In the genomic region with DNA sequence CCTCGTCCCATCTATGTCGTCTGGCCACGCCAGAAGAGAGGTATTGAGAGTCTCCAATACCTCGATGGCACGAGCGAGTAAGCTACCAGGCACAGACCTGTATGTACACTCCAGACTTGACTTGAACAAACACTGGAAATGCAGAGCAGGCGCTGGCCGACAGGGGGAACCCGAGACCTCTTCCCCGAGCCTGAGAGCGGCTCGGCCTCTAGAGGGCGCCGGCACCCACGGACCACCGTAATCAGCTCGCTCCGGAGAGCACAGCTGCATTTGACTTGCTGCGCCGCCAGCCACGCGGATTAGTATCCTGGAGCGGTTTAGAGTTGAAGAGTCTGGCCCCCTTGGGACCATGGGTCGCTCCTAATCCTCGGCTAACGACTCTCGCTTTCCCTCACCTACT, we compare ENCODE assay signal across 8 mouse cellular contexts. TPM values are rescaled to one million over a fixed set of nuclear protein-coding genes. Genes with fewer than 3 reads are reported as not detected.
A peak's percentile ranks its signal among the peaks of the same experiment; 100 is the strongest.
DNase-seq lines count a peak whose midpoint lies in the region; ATAC-seq and TF ChIP-seq lines count a peak whose summit lies in the region.

No protein-coding gene starts in this region.

- peaks cover 84% of the 10 kb centered on the region for H3K4me1 ChIP-seq in heart, embryonic 13.5 days
- H3K4me1 ChIP-seq in liver, embryonic 11.5 days (replicated peaks; ENCODE audit: control insufficient read depth, insufficient read depth, low read length) = peaks cover 72% of the 10 kb centered on the region

- peak; percentile 92 for DNase-seq in CD4-positive helper T cell, adult 2 months (ENCODE audit: low read depth, low spot score)
- peak; percentile 95 for DNase-seq in brain, adult 2 months (ENCODE audit: low read depth, low spot score)
- peak; percentile 96 for DNase-seq in kidney, postnatal 10 days
- peak; percentile 95 for DNase-seq in liver, embryonic 11.5 days (ENCODE audit: low spot score)
- DNase-seq in spleen, postnatal 4 days (ENCODE audit: low spot score in 2 of 2) = peak; percentile 92 to 99

- H3K27ac ChIP-seq in heart, embryonic 13.5 days (replicated peaks) = no peak overlapping the region
- no peak overlapping the region for H3K27ac ChIP-seq in liver, embryonic 11.5 days (ENCODE audit: low read depth, low read length)

- no peaks in the 10 kb centered on the region for H3K9me3 ChIP-seq in heart, embryonic 13.5 days
- no peaks in the 10 kb centered on the region for H3K9me3 ChIP-seq in liver, embryonic 11.5 days (ENCODE audit: control insufficient read depth, low read length)

- H3K9ac ChIP-seq in heart, embryonic 13.5 days = peak overlapping the region; percentile 80
- peak overlapping the region; percentile 57 for H3K9ac ChIP-seq in liver, embryonic 11.5 days (ENCODE audit: low read depth, low read length)

- under 1% methylated on average over 27 of the region's 27 CpGs for WGBS in heart, embryonic 13.5 days
- WGBS in liver, embryonic 11.5 days = under 1% methylated on average over 27 of the region's 27 CpGs

- H3K79me2 ChIP-seq in myocyte (ENCODE audit: control insufficient read depth, insufficient read depth) = no peaks in the 10 kb centered on the region

- peak overlapping the region; percentile 53 for H3K4me3 ChIP-seq in heart, embryonic 13.5 days
- peak overlapping the region; percentile 45 for H3K4me3 ChIP-seq in liver, embryonic 11.5 days (ENCODE audit: low read depth, low read length)
- peak overlapping the region; percentile 71 for H3K4me3 ChIP-seq in myocyte

- peaks cover 94% of the 10 kb centered on the region for H3K27me3 ChIP-seq in heart, embryonic 13.5 days (replicated peaks)
- H3K27me3 ChIP-seq in liver, embryonic 11.5 days (replicated peaks; ENCODE audit: control insufficient read depth, insufficient read depth, low read length) = peaks cover 66% of the 10 kb centered on the region
- no peaks in the 10 kb centered on the region for H3K27me3 ChIP-seq in myocyte (ENCODE audit: control insufficient read depth, insufficient read depth, insufficient read length)

- ATAC-seq in erythroid progenitor cell, adult 5-6 weeks (replicated peaks; ENCODE audit: low FRiP score, poor library complexity, severe bottlenecking) = peak; percentile 83
- ATAC-seq in heart, embryonic 13.5 days (ENCODE audit: extremely low read depth, insufficient number of reproducible peaks, low FRiP score, low TSS enrichment) = peak; percentile 37; the same call in 1 of the 2 replicates
- peak; percentile 58 for ATAC-seq in liver, embryonic 11.5 days (replicated peaks; ENCODE audit: low FRiP score)

- peak overlapping the region; percentile 93 for H3K4me2 ChIP-seq in heart, embryonic 13.5 days
- H3K4me2 ChIP-seq in liver, embryonic 11.5 days = peak overlapping the region; percentile 82
- H3K4me2 ChIP-seq in myocyte (ENCODE audit: low read depth) = peak overlapping the region; percentile 100

- H3ac ChIP-seq in myocyte (ENCODE audit: control insufficient read depth, insufficient read length) = peak overlapping the region; percentile 30

- H3K36me3 ChIP-seq in heart, embryonic 13.5 days = peaks cover 8% of the 10 kb centered on the region
- H3K36me3 ChIP-seq in liver, embryonic 11.5 days (ENCODE audit: control insufficient read depth, insufficient read depth, low read length) = peaks cover 8% of the 10 kb centered on the region
- H3K36me3 ChIP-seq in myocyte (ENCODE audit: control insufficient read depth, insufficient read depth) = peaks cover 9% of the 10 kb centered on the region

- TF ChIP-seq POLR2A in myocyte (IDR thresholded peaks at IDR 0.05; ENCODE audit: insufficient read length, low read depth) = peak; percentile 51

TF ChIP-seq in myocyte, 11 proteins besides CTCF, POLR2A, EP300 and RAD21:
- TF ChIP-seq MYOG (IDR thresholded peaks at IDR 0.05; ENCODE audit: control insufficient read depth in 1 of 3, insufficient read depth in 1 of 3, insufficient read length in 2 of 3, low read depth in 2 of 3) = peak; percentile 33 to 88 (median 60)
- peak; percentile 76 for TF ChIP-seq SRF (IDR thresholded peaks at IDR 0.05; ENCODE audit: control insufficient read depth, insufficient read length, low read depth)
- peak in 2 of 3 experiments; percentile 75 to 87 for TF ChIP-seq MYOD1 (IDR thresholded peaks at IDR 0.05; ENCODE audit: control insufficient read depth in 1 of 3, insufficient read length in 2 of 3, low read depth in 2 of 3)
- TF ChIP-seq CEBPB (IDR thresholded peaks at IDR 0.05; ENCODE audit: insufficient read depth, poor library complexity, severe bottlenecking) = no peak
- TF ChIP-seq POLR2AphosphoS2 (IDR thresholded peaks at IDR 0.05; ENCODE audit: insufficient read length, low read depth) = peak; percentile 43

RNA-seq across cellular contexts. Expression of a gene that starts 2.0 kb away (rescaled TPM):
- not detected in 2 replicates for total RNA-seq in erythroid progenitor cell, adult 5-6 weeks (2015; ENCODE audit: low replicate concordance)
- total RNA-seq in erythroid progenitor cell, adult 5-6 weeks (2017; ENCODE audit: low replicate concordance) = not detected in 2 replicates
- polyA plus RNA-seq in heart, embryonic 13.5 days (2015; fragmentation: Nextera tagmentation; extraction: Ambion mirVana) = 14.2 and 18.1 TPM in 2 replicates
- 34.2 TPM in 2 replicates for polyA plus RNA-seq in liver, embryonic 11.5 days (2014; fragmentation: Nextera tagmentation; extraction: Ambion mirVana)
- polyA plus RNA-seq in myocyte (2012; fragmentation: generic; extraction: Trizol) = 2.9 TPM

RNA-seq across cellular contexts. Expression of a gene that starts 9.4 kb away (rescaled TPM):
- total RNA-seq in erythroid progenitor cell, adult 5-6 weeks (2015; ENCODE audit: low replicate concordance) = 17.2 and 28.1 TPM in 2 replicates
- total RNA-seq in erythroid progenitor cell, adult 5-6 weeks (2017; ENCODE audit: low replicate concordance) = 21.4 and 24.8 TPM in 2 replicates
- 78.3 and 84.5 TPM in 2 replicates for polyA plus RNA-seq in heart, embryonic 13.5 days (2015; fragmentation: Nextera tagmentation; extraction: Ambion mirVana)
- 261 and 286 TPM in 2 replicates for polyA plus RNA-seq in liver, embryonic 11.5 days (2014; fragmentation: Nextera tagmentation; extraction: Ambion mirVana)
- polyA plus RNA-seq in myocyte (2012; fragmentation: generic; extraction: Trizol) = 535 TPM

RNA-seq across cellular contexts. Expression of a gene that starts 11.3 kb away (rescaled TPM):
- total RNA-seq in erythroid progenitor cell, adult 5-6 weeks (2015; ENCODE audit: low replicate concordance) = not detected in 2 replicates
- total RNA-seq in erythroid progenitor cell, adult 5-6 weeks (2017; ENCODE audit: low replicate concordance) = not detected in 2 replicates
- polyA plus RNA-seq in heart, embryonic 13.5 days (2015; fragmentation: Nextera tagmentation; extraction: Ambion mirVana) = 0.76 and 1.0 TPM in 2 replicates
- 0.32 and 0.39 TPM in 2 replicates for polyA plus RNA-seq in liver, embryonic 11.5 days (2014; fragmentation: Nextera tagmentation; extraction: Ambion mirVana)
- 125 TPM for polyA plus RNA-seq in myocyte (2012; fragmentation: generic; extraction: Trizol)

RNA-seq across cellular contexts. Expression of a gene that starts 21.5 kb away (rescaled TPM):
- total RNA-seq in erythroid progenitor cell, adult 5-6 weeks (2015; ENCODE audit: low replicate concordance) = not detected in 2 replicates
- total RNA-seq in erythroid progenitor cell, adult 5-6 weeks (2017; ENCODE audit: low replicate concordance) = not detected in 2 replicates
- 0.62 TPM in 2 replicates for polyA plus RNA-seq in heart, embryonic 13.5 days (2015; fragmentation: Nextera tagmentation; extraction: Ambion mirVana)
- 0.56 TPM in 1 of 2 replicates, not detected in the other for polyA plus RNA-seq in liver, embryonic 11.5 days (2014; fragmentation: Nextera tagmentation; extraction: Ambion mirVana)
- 3.9 TPM for polyA plus RNA-seq in myocyte (2012; fragmentation: generic; extraction: Trizol)

Comparison
In these comparisons a context has a peak if more than half of its experiments do, and no peak if none do; other contexts are left out.
1. RNA of a gene that starts 11.3 kb away (polyA plus RNA-seq): 125 TPM in myocyte (single experiment); 0.76 to 1.0 TPM in heart, embryonic 13.5 days and 0.32 to 0.39 TPM in liver, embryonic 11.5 days; every median in the first group is over 10 times any median in the second.
2. Peak in every context shown above with its lines, with median percentiles within 50 percentile points of each other: DNase-seq, ATAC-seq, H3K4me2 ChIP-seq and H3K4me3 ChIP-seq.